Mouse (Mus musculus) midbrain, embryonic 14.5 days (tissue): Measurements from ENCODE around the gene Allc. TPM values are rescaled to one million over a fixed set of nuclear protein-coding genes. Genes with fewer than 3 reads are reported as not detected.

Experiments
- ATAC-seq: fragments of 200-750 bp; cut with Nextera tagmentation; 2 replicates; pipeline ENCODE4 v1.8.0; 2017; ENCODE audit warnings: moderate number of reproducible peaks, moderate library complexity; ENCODE audit not compliant: low FRiP score, low TSS enrichment
- DNase-seq: peaks from one replicate; pipeline ENCODE4 v3.0.0-alpha.2; 2015
- H3K27ac ChIP-seq: fragments of 300-500 bp; sonication (generic); replicated peaks from 2 replicates; pipeline ENCODE4 v1.5.1; 2014; ENCODE audit warnings: mild to moderate bottlenecking, low read depth, low read length, moderate library complexity
- H3K27me3 ChIP-seq: fragments of 300-500 bp; sonication (generic); 2 replicates; pipeline ENCODE4 v1.6.1; 2014; ENCODE audit warnings: low read length, control low read depth, mixed read lengths; ENCODE audit not compliant: control insufficient read depth, insufficient read depth
- H3K36me3 ChIP-seq: fragments of 300-500 bp; sonication (generic); 2 replicates; pipeline ENCODE4 v1.6.1; 2014; ENCODE audit warnings: low read length, control low read depth; ENCODE audit not compliant: control insufficient read depth, insufficient read depth
- H3K4me1 ChIP-seq: fragments of 300-500 bp; sonication (generic); 2 replicates; pipeline ENCODE4 v1.6.1; 2014; ENCODE audit warnings: mild to moderate bottlenecking, antibody characterized with exemption, low read length, control low read depth; ENCODE audit not compliant: control insufficient read depth, insufficient read depth
- H3K4me2 ChIP-seq: fragments of 300-500 bp; sonication (generic); 2 replicates; pipeline ENCODE4 v1.6.1; 2014; ENCODE audit warnings: mild to moderate bottlenecking, low read length, moderate library complexity
- H3K4me3 ChIP-seq: fragments of 300-500 bp; sonication (generic); replicated peaks from 2 replicates; pipeline ENCODE4 v1.5.1; 2014; ENCODE audit warnings: low read depth, low read length
- H3K9ac ChIP-seq: fragments of 300-500 bp; sonication (generic); replicated peaks from 2 replicates; pipeline ENCODE4 v1.6.1; 2014; ENCODE audit warnings: mild to moderate bottlenecking, low read length, moderate library complexity
- H3K9me3 ChIP-seq: fragments of 300-500 bp; sonication (generic); 2 replicates; pipeline ENCODE4 v1.6.1; 2016; ENCODE audit warnings: low read length, control low read depth, mixed read lengths; ENCODE audit not compliant: control insufficient read depth
- WGBS: fragments of 180-500 bp; shearing (Covaris S2); extraction: QIAGEN DNeasy Blood & Tissue Kit; methylation state at CpG from one replicate; pipeline ENCODE4 v1.1.7; 2014; 5-methylcytosine and 5-hydroxymethylcytosine counted together
- polyA plus RNA-seq: library from polyadenylated mRNA; unstranded; fragments of >200 nt; fragmentation: Nextera tagmentation; extraction: Ambion mirVana; gene quantifications from 2 replicates; pipeline ENCODE4 v1.2.1, GENCODE M21; 2014

Gene Allc
- not detected in 2 replicates for polyA plus RNA-seq

- Histone ChIP-seq H3K9me3 (no peaks in the 10 kb centered on the region), H3K36me3 (no peaks in the 10 kb centered on the region), H3K27ac (no peak within 1 kb of the TSS), H3K4me3 (no peak within 1 kb of the TSS), H3K4me1 (no peaks in the 10 kb centered on the region), H3K27me3 (no peaks in the 10 kb centered on the region), H3K9ac (no peak within 1 kb of the TSS), H3K4me2 (no peak within 1 kb of the TSS)
- ATAC-seq (no peak), DNase-seq (no peak)
- 89% methylated on average over 8 of the region's 8 CpGs for WGBS
Measured at GRCm38 (mm10) chr12:28582423-28582822, at the start of gene Allc. Allc (minus strand) TSS chr12:28582523.

GRCm38 (mm10) chr12:28628436-28628835 is 46.1 kb upstream of the Allc start:
- no peak for DNase-seq
- Histone ChIP-seq H3K4me2 (no peak overlapping the region), H3K27me3 (no peaks in the 10 kb centered on the region), H3K9ac (no peak overlapping the region), H3K27ac (no peak overlapping the region), H3K36me3 (peaks cover 54% of the 10 kb centered on the region), H3K4me1 (0 out of 2 replicates have a peak, but pooled peaks cover 2% of the 10 kb centered on the region), H3K9me3 (no peaks in the 10 kb centered on the region), H3K4me3 (no peak overlapping the region)
- 92% methylated on average over 2 of the region's 2 CpGs for WGBS
- ATAC-seq: no peak

GRCm38 (mm10) chr12:28627092-28627491 is 44.8 kb upstream of the Allc start:
- no peak for DNase-seq
- Histone ChIP-seq H3K9ac (no peak overlapping the region), H3K27me3 (no peaks in the 10 kb centered on the region), H3K4me2 (no peak overlapping the region), H3K4me1 (no peaks in the 10 kb centered on the region), H3K36me3 (peaks cover 40% of the 10 kb centered on the region), H3K27ac (no peak overlapping the region), H3K4me3 (no peak overlapping the region), H3K9me3 (no peaks in the 10 kb centered on the region)
- no peak for ATAC-seq
- WGBS: 82% methylated on average over 4 of the region's 4 CpGs

- no peak overlapping the region for H3K27ac ChIP-seq
- no peak overlapping the region for H3K4me3 ChIP-seq
- no peaks in the 10 kb centered on the region; the same call in 1 of the 2 replicates for H3K4me1 ChIP-seq
- 82% methylated on average over 7 of the region's 7 CpGs for WGBS
- H3K36me3 ChIP-seq: peaks cover 24% of the 10 kb centered on the region
- H3K9ac ChIP-seq: no peak overlapping the region
- no peak for DNase-seq
- no peak for ATAC-seq
- no peaks in the 10 kb centered on the region for H3K9me3 ChIP-seq
- no peak overlapping the region for H3K4me2 ChIP-seq
- H3K27me3 ChIP-seq: no peaks in the 10 kb centered on the region
Measured at GRCm38 (mm10) chr12:28625407-28625806, 43.1 kb upstream of the Allc start.

- Histone ChIP-seq H3K27me3 (no peaks in the 10 kb centered on the region), H3K4me2 (no peak overlapping the region), H3K9me3 (no peaks in the 10 kb centered on the region), H3K9ac (no peak overlapping the region), H3K4me3 (no peak overlapping the region), H3K27ac (no peak overlapping the region), H3K4me1 (no peaks in the 10 kb centered on the region; the same call in 1 of the 2 replicates), H3K36me3 (peaks cover 12% of the 10 kb centered on the region)
- 89% methylated on average over 2 of the region's 2 CpGs for WGBS
- DNase-seq (no peak), ATAC-seq (no peak)
Measured at GRCm38 (mm10) chr12:28624251-28624650, 41.9 kb upstream of the Allc start.

- no peak for DNase-seq
- no peaks in the 10 kb centered on the region for H3K27me3 ChIP-seq
- H3K4me3 ChIP-seq: no peak within 1 kb of the TSS
- 75% methylated on average over 5 of the region's 5 CpGs for WGBS
- no peak within 1 kb of the TSS for H3K9ac ChIP-seq
- no peak within 1 kb of the TSS for H3K4me2 ChIP-seq
- no peak for ATAC-seq
- H3K36me3 ChIP-seq: peaks cover 3% of the 10 kb centered on the region; the same call in 1 of the 2 replicates
- H3K27ac ChIP-seq: no peak within 1 kb of the TSS
- H3K4me1 ChIP-seq: no peaks in the 10 kb centered on the region; the same call in 1 of the 2 replicates
- H3K9me3 ChIP-seq: no peaks in the 10 kb centered on the region
Measured at GRCm38 (mm10) chr12:28623195-28623594, 40.9 kb upstream of the Allc start, which contains the start of gene Colec11. Colec11 (minus strand) TSS chr12:28623377.

GRCm38 (mm10) chr12:28622641-28623040 is 40.3 kb upstream of the Allc start:
- WGBS: 81% methylated on average over 1 of the region's 1 CpGs
- no peaks in the 10 kb centered on the region for H3K27me3 ChIP-seq
- H3K9me3 ChIP-seq: no peaks in the 10 kb centered on the region
- ATAC-seq (no peak), DNase-seq (no peak)
- H3K4me1 ChIP-seq: no peaks in the 10 kb centered on the region; the same call in 1 of the 2 replicates
- no peak overlapping the region for H3K27ac ChIP-seq
- H3K36me3 ChIP-seq: no peaks in the 10 kb centered on the region
- no peak overlapping the region for H3K4me2 ChIP-seq
- no peak overlapping the region for H3K9ac ChIP-seq
- H3K4me3 ChIP-seq: no peak overlapping the region

GRCm38 (mm10) chr12:28622167-28622532 is 39.8 kb upstream of the Allc start:
- H3K27me3 ChIP-seq: no peaks in the 10 kb centered on the region

GRCm38 (mm10) chr12:28621451-28622166 is 39.3 kb upstream of the Allc start:
- Histone ChIP-seq H3K4me1 (no peaks in the 10 kb centered on the region; the same call in 1 of the 2 replicates), H3K4me3 (no peak overlapping the region), H3K27ac (no peak overlapping the region), H3K4me2 (no peak overlapping the region), H3K36me3 (no peaks in the 10 kb centered on the region), H3K9me3 (no peaks in the 10 kb centered on the region), H3K27me3 (no peaks in the 10 kb centered on the region), H3K9ac (no peak overlapping the region)
- ATAC-seq (no peak), DNase-seq (no peak)
- 31% methylated on average over 7 of the region's 7 CpGs for WGBS

More at GRCm38 (mm10) chr12:28622167-28622532, 39.8 kb upstream of the Allc start:
- 63% methylated on average over 5 of the region's 5 CpGs for WGBS
- DNase-seq: no peak
- H3K36me3 ChIP-seq: no peaks in the 10 kb centered on the region
- H3K4me3 ChIP-seq: no peak overlapping the region
- no peak overlapping the region for H3K27ac ChIP-seq
- no peak for ATAC-seq
- no peak overlapping the region for H3K9ac ChIP-seq
- H3K4me2 ChIP-seq: no peak overlapping the region
- no peaks in the 10 kb centered on the region; the same call in 1 of the 2 replicates for H3K4me1 ChIP-seq
- no peaks in the 10 kb centered on the region for H3K9me3 ChIP-seq
